Mouse (Mus musculus) midbrain, embryonic 12.5 days (tissue): ENCODE data around the gene Bcar3. TPM values are rescaled to one million over a fixed set of nuclear protein-coding genes. Genes with fewer than 3 reads are reported as not detected.

Experiments used
- ATAC-seq: fragments of 200-750 bp; cut with Nextera tagmentation; 2 replicates; pipeline ENCODE4 v1.8.0; 2017; ENCODE audit warnings: low read depth, moderate TSS enrichment, moderate library complexity; ENCODE audit not compliant: low FRiP score
- H3K27ac ChIP-seq: fragments of 300-500 bp; sonication (generic); replicated peaks from 2 replicates; pipeline ENCODE4 v1.5.1; 2016; ENCODE audit warnings: mild to moderate bottlenecking
- H3K27me3 ChIP-seq: fragments of 300-500 bp; sonication (generic); 2 replicates; pipeline ENCODE4 v1.6.1; 2016; ENCODE audit warnings: mild to moderate bottlenecking
- H3K36me3 ChIP-seq: fragments of 300-500 bp; sonication (generic); 2 replicates; pipeline ENCODE4 v1.6.1; 2016
- H3K4me1 ChIP-seq: fragments of 300-500 bp; sonication (generic); 2 replicates; pipeline ENCODE4 v1.6.1; 2016
- H3K4me2 ChIP-seq: fragments of 300-500 bp; sonication (generic); replicated peaks from 2 replicates; pipeline ENCODE4 v1.6.1; 2016; ENCODE audit warnings: mild to moderate bottlenecking, moderate library complexity
- H3K4me3 ChIP-seq: fragments of 300-500 bp; sonication (generic); 2 replicates; pipeline ENCODE4 v1.5.1; 2016; ENCODE audit warnings: mild to moderate bottlenecking
- H3K9ac ChIP-seq: fragments of 300-500 bp; sonication (generic); replicated peaks from 2 replicates; pipeline ENCODE4 v1.6.1; 2016; ENCODE audit warnings: mild to moderate bottlenecking, moderate library complexity
- H3K9me3 ChIP-seq: fragments of 300-500 bp; sonication (generic); 2 replicates; pipeline ENCODE4 v1.6.1; 2016; ENCODE audit warnings: mild to moderate bottlenecking
- WGBS: fragments of 180-500 bp; shearing (Covaris S2); methylation state at CpG from one replicate; pipeline ENCODE4 v1.1.7; 2016; 5-methylcytosine and 5-hydroxymethylcytosine counted together
- polyA plus RNA-seq: library from polyadenylated mRNA; unstranded; fragments of >200 nt; fragmentation: Nextera tagmentation; extraction: Ambion mirVana; gene quantifications from 2 replicates; pipeline ENCODE4 v1.2.1, GENCODE M21; 2016

Bcar3 gene
- polyA plus RNA-seq, 1 experiment from 2014 or later: 14.6 TPM

DNA sequence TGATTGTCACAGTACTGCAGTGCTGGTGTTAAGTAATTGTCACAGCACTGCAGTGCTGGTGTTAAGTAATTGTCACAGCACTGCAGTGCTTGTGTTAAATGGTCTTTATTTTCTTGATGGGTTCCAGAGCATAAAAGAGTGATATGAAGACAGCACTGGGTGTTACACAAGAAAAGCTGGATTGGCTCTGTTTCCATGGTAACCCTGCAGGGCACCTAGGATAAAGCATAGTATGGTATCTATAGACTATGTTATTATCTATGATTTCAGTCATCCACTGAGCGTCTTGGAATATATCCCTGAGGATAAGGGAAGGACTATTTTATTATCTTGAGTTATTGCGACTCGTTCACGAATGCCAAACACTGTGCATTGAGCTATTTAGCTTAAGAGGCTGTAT is 162.9 kb downstream of the Bcar3 start:
- no peak overlapping the region for H3K4me3 ChIP-seq
- ATAC-seq: no peak
- H3K9me3 ChIP-seq: no peaks in the 10 kb centered on the region
- H3K36me3 ChIP-seq: no peaks in the 10 kb centered on the region
- peaks cover 38% of the 10 kb centered on the region for H3K4me1 ChIP-seq
- no peak overlapping the region for H3K4me2 ChIP-seq
- H3K27me3 ChIP-seq: no peaks in the 10 kb centered on the region
- WGBS: 82% methylated on average over 4 of the region's 4 CpGs
- H3K9ac ChIP-seq: no peak overlapping the region
- H3K27ac ChIP-seq: no peak overlapping the region

DNA sequence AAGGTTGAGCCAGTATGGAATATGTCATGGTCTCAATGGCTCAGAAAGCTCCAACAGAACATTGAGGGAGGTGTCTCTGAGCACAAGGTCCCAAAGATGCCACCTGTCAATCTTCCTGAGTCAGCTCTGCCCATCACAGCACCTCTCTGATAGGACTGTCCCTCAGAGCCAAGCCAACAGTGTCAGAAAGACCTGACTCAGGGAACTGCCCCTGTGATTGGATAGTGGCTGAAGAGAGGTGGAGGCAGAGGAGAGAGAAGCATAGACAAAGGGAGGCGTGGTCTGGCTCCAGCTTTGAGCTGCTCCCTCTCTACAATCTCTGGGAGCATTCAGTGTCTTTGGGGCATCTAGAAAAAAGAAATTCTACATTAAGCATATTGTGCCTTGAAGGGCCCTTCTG is 163.8 kb downstream of the Bcar3 start:
- Histone ChIP-seq H3K9ac (no peak overlapping the region), H3K4me1 (peaks cover 48% of the 10 kb centered on the region), H3K36me3 (no peaks in the 10 kb centered on the region), H3K27ac (no peak overlapping the region), H3K4me2 (no peak overlapping the region), H3K9me3 (no peaks in the 10 kb centered on the region), H3K27me3 (no peaks in the 10 kb centered on the region), H3K4me3 (no peak overlapping the region)
- 13% methylated on average over 1 of the region's 1 CpGs for WGBS
- no peak for ATAC-seq

DNA sequence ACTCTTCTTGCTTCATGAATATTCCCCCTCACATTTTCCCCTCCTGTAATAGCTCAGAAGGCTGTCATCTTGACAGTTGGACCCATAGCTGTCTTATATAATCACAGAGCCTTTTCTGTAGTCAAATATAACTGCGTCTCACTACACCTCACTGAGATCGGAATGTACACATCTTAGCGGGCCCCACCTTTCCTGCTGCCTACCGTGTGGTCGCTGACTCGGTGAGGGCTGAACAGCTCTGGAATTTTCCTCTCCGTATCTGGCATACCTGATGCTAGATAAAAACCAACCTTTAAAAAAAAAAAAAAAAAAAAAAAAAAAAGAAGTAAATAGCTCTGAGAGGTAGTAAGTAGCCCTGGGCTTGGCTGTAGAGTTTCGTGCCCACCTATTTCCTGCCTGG is 164.8 kb downstream of the Bcar3 start:
- Histone ChIP-seq H3K9me3 (no peaks in the 10 kb centered on the region), H3K27ac (no peak overlapping the region), H3K27me3 (0 out of 2 replicates have a peak, but pooled peaks cover 6% of the 10 kb centered on the region), H3K9ac (no peak overlapping the region), H3K4me3 (no peak overlapping the region), H3K4me1 (peaks cover 56% of the 10 kb centered on the region), H3K4me2 (no peak overlapping the region), H3K36me3 (no peaks in the 10 kb centered on the region)
- ATAC-seq: no peak
- 91% methylated on average over 8 of the region's 8 CpGs for WGBS

DNA sequence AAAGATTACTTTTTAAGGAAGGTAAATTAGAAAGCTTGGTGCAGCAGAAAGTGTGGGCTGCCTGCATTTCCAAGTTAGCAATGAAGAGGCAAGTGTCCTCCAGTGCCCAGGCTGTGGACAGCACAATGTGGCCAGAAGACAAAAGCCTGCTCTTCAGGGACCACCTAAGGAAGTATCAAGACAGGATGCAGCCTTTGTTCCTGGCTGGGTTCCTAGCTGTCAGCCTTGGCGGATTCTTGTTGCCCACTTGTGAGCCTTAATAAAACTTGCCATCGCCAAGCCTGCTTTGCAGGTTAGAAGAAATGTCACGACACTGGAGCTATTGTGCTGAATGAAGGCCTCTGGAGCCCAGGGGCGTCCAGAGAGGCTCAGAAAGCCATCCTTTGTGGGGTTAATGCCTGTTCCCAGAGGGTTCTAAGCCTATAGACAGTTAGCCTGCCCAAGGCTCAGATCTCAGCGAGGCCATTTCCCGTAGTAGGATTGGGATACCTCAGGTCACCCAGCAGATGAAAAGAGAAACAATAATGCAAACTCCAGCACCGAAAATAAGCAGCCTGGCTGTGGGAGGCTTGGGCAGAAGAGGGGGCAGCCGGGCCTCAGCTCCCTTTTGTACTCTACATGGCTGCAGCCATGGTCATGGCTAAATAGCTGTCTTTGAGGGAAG is 167.0 kb downstream of the Bcar3 start:
- Histone ChIP-seq H3K27ac (peak overlapping the region; percentile 87), H3K9me3 (no peaks in the 10 kb centered on the region), H3K9ac (no peak overlapping the region), H3K27me3 (0 out of 2 replicates have a peak, but pooled peaks cover 8% of the 10 kb centered on the region), H3K4me3 (no peak overlapping the region), H3K36me3 (no peaks in the 10 kb centered on the region), H3K4me1 (peaks cover 52% of the 10 kb centered on the region), H3K4me2 (peak overlapping the region; percentile 26)
- 6% methylated on average over 8 of the region's 8 CpGs for WGBS
- peak; percentile 71 for ATAC-seq

DNA sequence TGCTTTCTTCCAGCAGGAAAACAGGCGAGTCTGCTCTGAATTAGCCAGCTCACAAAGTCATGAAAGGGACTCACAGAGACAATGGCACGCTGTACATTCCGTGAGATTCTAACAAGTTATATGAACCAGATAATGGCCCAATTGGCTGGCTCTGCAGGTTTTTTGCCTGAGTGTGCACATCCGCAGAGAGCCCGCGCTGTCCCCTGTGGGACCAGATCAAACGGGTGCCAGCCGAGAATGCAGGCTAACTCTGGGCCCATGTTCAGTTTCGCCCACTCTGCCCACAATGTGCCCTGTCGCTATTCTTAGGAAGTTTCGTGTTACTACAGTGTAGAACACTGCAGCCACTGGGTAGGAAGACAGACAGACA is 167.6 kb downstream of the Bcar3 start:
- no peak overlapping the region for H3K9ac ChIP-seq
- H3K36me3 ChIP-seq: no peaks in the 10 kb centered on the region
- H3K4me2 ChIP-seq: peak overlapping the region; percentile 26
- H3K4me3 ChIP-seq: no peak overlapping the region
- no peaks in the 10 kb centered on the region for H3K9me3 ChIP-seq
- WGBS: 35% methylated on average over 11 of the region's 11 CpGs
- no peak for ATAC-seq
- H3K4me1 ChIP-seq: peaks cover 52% of the 10 kb centered on the region
- H3K27ac ChIP-seq: peak overlapping the region; percentile 87
- 0 out of 2 replicates have a peak, but pooled peaks cover 8% of the 10 kb centered on the region for H3K27me3 ChIP-seq

DNA sequence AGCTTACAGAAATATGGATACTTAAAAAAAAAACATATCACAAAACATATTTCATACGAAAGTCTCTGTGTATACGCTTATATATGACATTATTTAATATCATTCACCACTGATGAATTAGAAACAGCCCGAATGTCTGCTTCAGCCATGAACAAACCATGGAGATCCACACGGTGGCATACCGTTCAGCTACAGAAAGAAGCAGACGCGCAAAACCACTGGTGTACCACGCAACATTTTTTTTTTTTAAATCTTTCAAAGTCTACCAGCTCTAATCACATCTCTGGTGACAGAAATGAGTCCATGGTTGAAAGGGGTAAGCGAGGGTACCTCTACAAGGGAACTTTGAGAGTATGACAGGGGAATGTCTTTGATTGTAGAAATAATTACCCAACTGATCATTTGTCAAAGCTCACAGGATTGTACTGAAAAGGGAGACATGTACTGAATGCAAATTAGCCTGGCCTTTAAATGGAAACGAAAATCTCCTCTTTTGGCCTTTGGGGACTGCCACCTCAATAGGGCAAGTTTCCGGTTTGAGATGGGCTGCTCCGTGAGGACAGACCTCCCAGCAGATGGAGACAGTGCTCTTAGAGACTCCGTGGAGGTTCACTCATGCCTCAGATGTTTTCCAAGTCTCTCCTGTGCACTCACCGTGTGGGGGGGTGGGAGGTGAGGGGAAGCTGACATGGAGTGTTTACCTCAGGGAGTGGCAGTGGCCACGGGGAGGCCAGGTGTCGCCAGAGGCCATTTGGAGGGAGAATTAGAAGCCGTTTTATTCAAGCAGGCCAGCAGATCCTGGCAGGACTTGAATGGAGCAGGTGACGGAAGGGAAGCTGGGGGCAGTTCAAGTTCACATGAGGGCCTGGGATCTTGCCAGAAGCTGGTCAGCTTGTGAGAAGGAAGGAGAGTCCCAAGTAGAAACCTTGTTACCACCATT is 168.3 kb downstream of the Bcar3 start:
- H3K9me3 ChIP-seq: no peaks in the 10 kb centered on the region
- H3K27ac ChIP-seq: peak overlapping the region; percentile 87
- no peaks in the 10 kb centered on the region for H3K36me3 ChIP-seq
- H3K27me3 ChIP-seq: 0 out of 2 replicates have a peak, but pooled peaks cover 8% of the 10 kb centered on the region
- 0 out of 2 replicates have a peak overlapping the region, but pooled peaks have one; percentile 31 for H3K9ac ChIP-seq
- no peak overlapping the region for H3K4me3 ChIP-seq
- WGBS: 34% methylated on average over 18 of the region's 18 CpGs
- no peak for ATAC-seq
- peaks cover 49% of the 10 kb centered on the region for H3K4me1 ChIP-seq
- peak overlapping the region; percentile 22 for H3K4me2 ChIP-seq

DNA sequence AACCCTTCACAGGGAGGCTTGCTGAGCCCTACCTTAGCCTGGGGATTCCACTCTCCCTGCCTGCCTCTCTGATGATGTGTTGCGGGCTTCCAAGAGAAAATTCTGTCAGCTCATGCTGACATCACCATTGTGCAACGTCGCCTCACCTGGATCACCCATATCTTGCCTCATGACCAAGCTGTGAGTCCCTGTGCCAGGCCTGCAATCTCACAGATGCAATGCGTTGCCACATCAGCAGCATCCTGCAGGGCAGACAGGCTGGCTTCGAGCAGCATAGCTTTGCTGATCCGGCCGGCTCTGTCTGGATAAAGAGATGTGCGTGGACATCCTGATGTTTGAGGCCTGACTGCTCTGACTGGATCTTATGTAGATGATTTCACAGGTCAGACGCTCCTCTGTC is 169.2 kb downstream of the Bcar3 start:
- H3K4me3 ChIP-seq: no peak overlapping the region
- peaks cover 40% of the 10 kb centered on the region for H3K4me1 ChIP-seq
- no peak overlapping the region for H3K9ac ChIP-seq
- no peak for ATAC-seq
- 0 out of 2 replicates have a peak, but pooled peaks cover 8% of the 10 kb centered on the region for H3K27me3 ChIP-seq
- H3K36me3 ChIP-seq: no peaks in the 10 kb centered on the region
- 74% methylated on average over 9 of the region's 9 CpGs for WGBS
- H3K27ac ChIP-seq: no peak overlapping the region
- H3K9me3 ChIP-seq: no peaks in the 10 kb centered on the region
- H3K4me2 ChIP-seq: no peak overlapping the region

DNA sequence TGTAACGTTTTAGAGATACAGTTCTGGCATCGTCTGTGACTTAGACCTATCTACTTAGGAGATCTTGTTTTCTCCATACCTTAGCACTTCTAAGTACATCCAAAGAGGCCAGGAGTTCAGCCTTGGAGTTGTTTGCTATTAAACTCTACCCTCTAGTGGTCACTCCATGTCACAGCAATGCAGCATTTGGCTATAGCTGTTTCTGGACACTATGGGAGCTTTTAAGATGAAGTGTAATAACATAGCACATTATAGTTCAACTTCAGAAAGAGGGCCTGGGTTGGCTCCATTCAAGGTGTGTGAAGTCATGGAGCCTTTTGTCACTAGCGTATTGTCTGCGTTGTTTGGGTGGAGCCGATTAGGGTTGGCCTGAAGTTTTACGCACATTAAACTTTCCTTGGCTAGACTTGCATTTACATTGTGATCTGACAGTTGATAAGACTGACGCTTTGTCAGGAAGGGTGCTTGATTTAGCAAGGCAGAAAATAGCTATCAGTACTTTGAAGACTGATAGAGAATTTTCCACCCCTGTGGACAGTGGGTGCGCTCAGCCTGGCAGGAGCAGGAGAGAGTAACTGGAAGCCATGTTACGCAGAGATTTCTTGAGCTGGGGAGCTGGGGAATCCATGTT is 172.3 kb downstream of the Bcar3 start:
- H3K36me3 ChIP-seq: no peaks in the 10 kb centered on the region
- H3K9me3 ChIP-seq: no peaks in the 10 kb centered on the region
- H3K4me1 ChIP-seq: peaks cover 23% of the 10 kb centered on the region
- no peak overlapping the region for H3K4me3 ChIP-seq
- WGBS: 55% methylated on average over 9 of the region's 9 CpGs
- no peak for ATAC-seq
- H3K4me2 ChIP-seq: no peak overlapping the region
- no peak overlapping the region for H3K9ac ChIP-seq
- no peak overlapping the region for H3K27ac ChIP-seq
- 0 out of 2 replicates have a peak, but pooled peaks cover 8% of the 10 kb centered on the region for H3K27me3 ChIP-seq

DNA sequence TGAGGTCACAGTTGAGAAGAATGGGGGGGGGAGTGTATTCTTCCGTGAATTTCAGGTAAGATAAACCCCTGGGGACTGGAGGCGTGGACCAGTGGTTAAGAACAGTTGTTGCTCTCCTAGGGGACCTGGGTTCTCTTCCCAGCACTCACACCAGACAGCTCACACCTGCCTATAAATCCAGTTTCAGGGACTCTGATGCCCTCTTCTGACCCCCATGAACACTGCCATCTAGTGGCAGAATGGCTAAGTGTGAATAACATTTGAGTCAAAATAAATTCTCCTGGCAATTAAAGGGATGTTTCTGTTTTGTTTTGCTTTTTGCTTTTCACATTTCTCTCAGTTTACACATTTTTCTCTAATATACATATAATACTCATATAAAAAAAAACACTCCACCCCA is 174.0 kb downstream of the Bcar3 start:
- no peaks in the 10 kb centered on the region for H3K36me3 ChIP-seq
- 72% methylated on average over 2 of the region's 2 CpGs for whole genome bisulfite sequencing
- H3K4me3 ChIP-seq: no peak overlapping the region
- H3K27ac ChIP-seq: no peak overlapping the region
- H3K4me2 ChIP-seq: no peak overlapping the region
- no peak for ATAC-seq
- 0 out of 2 replicates have a peak, but pooled peaks cover 8% of the 10 kb centered on the region for H3K27me3 ChIP-seq
- H3K9me3 ChIP-seq: no peaks in the 10 kb centered on the region
- H3K9ac ChIP-seq: no peak overlapping the region
- H3K4me1 ChIP-seq: peaks cover 6% of the 10 kb centered on the region

DNA sequence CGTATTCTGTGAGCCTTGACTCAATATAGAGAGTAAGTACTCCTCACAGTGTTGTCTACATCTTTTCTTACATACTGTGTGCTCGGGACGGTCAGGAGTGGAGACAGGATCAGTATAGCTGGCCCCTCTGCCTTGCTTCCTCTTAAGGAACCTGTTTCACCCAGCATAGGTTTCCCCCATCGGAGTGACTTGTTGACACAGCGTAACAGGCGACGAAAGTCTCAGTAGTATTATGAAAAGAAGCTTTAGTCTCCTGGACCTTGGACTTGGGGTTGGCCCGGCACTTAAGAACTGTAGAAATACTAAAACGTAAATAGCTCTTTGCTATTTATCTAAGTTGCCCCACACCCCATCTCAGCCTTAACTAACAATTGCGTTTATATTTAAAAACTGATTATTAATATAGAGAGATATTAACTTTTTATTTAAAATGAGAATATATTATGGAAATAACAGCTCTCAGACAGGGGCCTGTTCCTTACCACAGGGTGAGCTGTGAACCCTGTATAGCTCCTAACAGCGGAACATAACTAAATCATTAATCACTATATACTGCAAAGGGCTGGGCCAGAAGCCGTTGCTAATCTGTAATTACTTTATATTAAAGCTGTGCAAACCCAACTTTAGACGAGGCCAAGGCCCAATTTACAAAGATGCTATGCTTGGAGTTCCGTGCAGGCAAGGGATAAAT is 176.5 kb downstream of the Bcar3 start:
- no peak overlapping the region for H3K9ac ChIP-seq
- H3K4me2 ChIP-seq: no peak overlapping the region
- H3K4me1 ChIP-seq: peaks cover 10% of the 10 kb centered on the region
- no peak overlapping the region for H3K4me3 ChIP-seq
- no peak for ATAC-seq
- WGBS: 89% methylated on average over 14 of the region's 14 CpGs
- no peak overlapping the region for H3K27ac ChIP-seq
- H3K9me3 ChIP-seq: no peaks in the 10 kb centered on the region
- no peaks in the 10 kb centered on the region for H3K36me3 ChIP-seq
- H3K27me3 ChIP-seq: no peaks in the 10 kb centered on the region

DNA sequence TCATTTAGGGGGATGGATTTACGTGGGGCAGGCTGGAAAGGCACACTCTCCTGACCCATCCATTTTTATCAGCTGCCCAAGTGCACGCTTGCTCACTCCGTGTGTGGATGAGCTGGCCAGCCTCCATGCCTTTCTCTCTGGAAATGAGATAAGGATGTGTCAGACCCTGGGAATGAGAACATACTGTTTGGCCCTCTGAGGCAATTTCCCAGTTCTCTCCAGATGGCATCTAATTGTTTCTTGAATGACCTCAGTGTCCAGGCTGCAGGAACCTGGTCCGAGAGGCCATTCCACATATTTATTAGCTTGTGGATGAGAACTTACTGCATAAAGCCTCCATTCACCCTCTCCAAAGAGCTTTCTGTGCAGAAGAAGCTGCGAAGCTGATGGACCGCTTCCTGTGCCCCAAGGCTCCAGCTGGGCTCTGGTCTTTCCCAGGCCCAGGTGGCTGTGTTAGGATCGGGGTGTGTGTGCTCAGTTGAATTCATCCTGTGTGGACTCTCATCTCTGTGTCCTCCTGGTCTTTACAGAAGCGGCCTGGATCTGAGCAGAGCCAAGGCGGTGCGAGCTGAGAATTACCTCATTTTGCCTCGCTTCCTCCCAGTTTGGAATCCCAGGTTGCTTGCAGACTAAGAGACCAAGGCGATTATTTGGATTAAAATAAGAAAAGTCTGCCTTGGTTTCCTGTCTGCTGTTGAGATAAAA is 177.2 kb downstream of the Bcar3 start:
- H3K9ac ChIP-seq: no peak overlapping the region
- H3K4me2 ChIP-seq: no peak overlapping the region
- WGBS: 79% methylated on average over 12 of the region's 12 CpGs
- H3K27ac ChIP-seq: no peak overlapping the region
- peaks cover 17% of the 10 kb centered on the region for H3K4me1 ChIP-seq
- no peaks in the 10 kb centered on the region for H3K9me3 ChIP-seq
- ATAC-seq: no peak
- H3K27me3 ChIP-seq: no peaks in the 10 kb centered on the region
- H3K36me3 ChIP-seq: no peaks in the 10 kb centered on the region
- no peak overlapping the region for H3K4me3 ChIP-seq
